ENCODE assay signal across 21 mouse cellular contexts in the genomic region with DNA sequence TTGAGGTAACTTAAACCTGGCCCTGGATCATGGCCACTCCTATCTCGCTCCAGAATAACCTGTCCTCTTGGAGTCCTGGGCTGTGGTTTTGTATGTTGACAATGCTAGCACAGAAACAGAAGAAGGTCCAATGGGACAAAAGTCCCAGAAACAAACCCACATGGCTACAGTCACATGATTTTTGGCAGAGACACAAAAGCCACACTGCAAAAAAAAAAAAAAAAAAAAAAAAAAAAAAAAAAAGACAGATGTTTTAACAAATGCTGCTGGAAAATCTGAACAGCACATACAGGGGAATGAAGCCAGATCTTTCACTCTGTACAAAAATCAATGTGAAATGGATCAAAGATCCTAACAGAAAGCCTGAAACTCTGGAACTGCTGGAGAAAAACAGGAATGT.
A peak's percentile ranks its signal among the peaks of the same experiment; 100 is the strongest.
DNase-seq lines count a peak whose midpoint lies in the region; ATAC-seq and TF ChIP-seq lines count a peak whose summit lies in the region.
"Had no signal": no experiment of that assay in that cellular context is flagged by ENCODE, and none has a peak within 500 bp of the region (broad histone marks: within the 10 kb centered on the region; RNA-seq: fewer than 3 reads in every experiment).

No protein-coding gene starts in this region.

- peak; percentile 97 for DNase-seq in liver, adult 2 months (ENCODE audit: extremely low read depth, low read depth, low spot score)
- DNase-seq in liver, embryonic 11.5 days (ENCODE audit: low spot score) = no peak
- DNase-seq in ES-E14 (ENCODE audit: low read depth, low spot score) = no peak
- DNase-seq in adipocyte (ENCODE audit: low spot score) = peak; percentile 53
- no peak for DNase-seq in cerebellum, postnatal 25 days
- DNase-seq: adrenal gland, adult 2 months; adrenal gland, postnatal 10 days; adrenal gland, postnatal 25 days; cerebellum, adult 11 months; cerebellum, adult 18-20 months; cerebellum, adult 8-10 months; cerebellum, adult 9-11 months; cerebellum, postnatal 14 days; forebrain, postnatal 0 days had no signal

- H3K9me3 ChIP-seq in liver, embryonic 11.5 days (ENCODE audit: control insufficient read depth, low read length) = no peaks in the 10 kb centered on the region
- H3K9me3 ChIP-seq in ES-E14 (ENCODE audit: control insufficient read depth, insufficient read depth, low read depth, low read length) = no peaks in the 10 kb centered on the region
- H3K9me3 ChIP-seq: embryonic facial prominence, embryonic 10.5 days; embryonic facial prominence, embryonic 12.5 days; forebrain, embryonic 13.5 days; forebrain, embryonic 15.5 days had no signal

- H3K4me1 ChIP-seq in liver, adult 2 months (ENCODE audit: control insufficient read depth, insufficient read depth, low read length) = peaks cover 4% of the 10 kb centered on the region
- H3K4me1 ChIP-seq in liver, embryonic 11.5 days (replicated peaks; ENCODE audit: control insufficient read depth, insufficient read depth, low read length) = no peaks in the 10 kb centered on the region
- no peaks in the 10 kb centered on the region for H3K4me1 ChIP-seq in ES-E14 (ENCODE audit: control insufficient read depth in 2 of 2, insufficient read depth in 2 of 2, low read length in 2 of 2, poor library complexity in 1 of 2)
- H3K4me1 ChIP-seq: embryonic facial prominence, embryonic 10.5 days; embryonic facial prominence, embryonic 12.5 days; forebrain, embryonic 13.5 days; forebrain, embryonic 15.5 days had no signal

- no peaks in the 10 kb centered on the region for H3K27me3 ChIP-seq in liver, adult 2 months (ENCODE audit: control insufficient read depth, insufficient read depth, low read length)
- H3K27me3 ChIP-seq in liver, embryonic 11.5 days (replicated peaks; ENCODE audit: control insufficient read depth, insufficient read depth, low read length) = no peaks in the 10 kb centered on the region
- H3K27me3 ChIP-seq: embryonic facial prominence, embryonic 12.5 days; forebrain, embryonic 13.5 days; forebrain, embryonic 15.5 days; Patski had no signal

- no peak overlapping the region for H3K4me3 ChIP-seq in liver, adult 2 months (ENCODE audit: insufficient read depth, low read depth, low read length)
- H3K4me3 ChIP-seq in liver, embryonic 11.5 days (ENCODE audit: low read depth, low read length) = no peak overlapping the region
- H3K4me3 ChIP-seq in ES-E14 (ENCODE audit: insufficient read depth in 1 of 2, low read depth in 1 of 2, low read length in 2 of 2, poor library complexity in 1 of 2, severe bottlenecking in 1 of 2) = no peak overlapping the region
- H3K4me3 ChIP-seq: embryonic facial prominence, embryonic 10.5 days; embryonic facial prominence, embryonic 12.5 days; forebrain, embryonic 13.5 days; forebrain, embryonic 15.5 days had no signal

- H3K4me2 ChIP-seq in liver, embryonic 11.5 days = no peak overlapping the region
- H3K4me2 ChIP-seq: embryonic facial prominence, embryonic 12.5 days; forebrain, embryonic 13.5 days; forebrain, embryonic 15.5 days had no signal

- H3K36me3 ChIP-seq in liver, adult 2 months (ENCODE audit: control insufficient read depth, insufficient read depth, low read length) = peaks cover 5% of the 10 kb centered on the region; the same call in 1 of the 2 replicates
- peaks cover 5% of the 10 kb centered on the region; the same call in 1 of the 2 replicates for H3K36me3 ChIP-seq in liver, embryonic 11.5 days (ENCODE audit: control insufficient read depth, insufficient read depth, low read length)
- H3K36me3 ChIP-seq in ES-E14 (ENCODE audit: control insufficient read depth, insufficient read depth, low read length, poor library complexity, severe bottlenecking) = no peaks in the 10 kb centered on the region
- H3K36me3 ChIP-seq: embryonic facial prominence, embryonic 12.5 days; forebrain, embryonic 15.5 days had no signal

- no peak for ATAC-seq in liver, embryonic 11.5 days (replicated peaks; ENCODE audit: low FRiP score)
- no peak for ATAC-seq in granulocyte monocyte progenitor cell, adult 5-6 weeks (replicated peaks; ENCODE audit: poor library complexity, severe bottlenecking)
- ATAC-seq: activated CD4-positive, CD25-positive, alpha-beta regulatory T cell, adult 4 months; forebrain, embryonic 13.5 days; forebrain, embryonic 15.5 days; forebrain, postnatal 0 days; Patski had no signal

- 17% methylated on average over 1 of the region's 1 CpGs for WGBS in liver, adult 2 months
- WGBS in liver, embryonic 11.5 days = 91% methylated on average over 1 of the region's 1 CpGs

- TF ChIP-seq POLR2A in liver, adult 2 months (IDR thresholded peaks at IDR 0.05; ENCODE audit: extremely low read depth, insufficient read depth, low read length) = no peak

- in situ Hi-C loops in ES-E14 (cut with MboI; ENCODE audit: low sequenced_read_pairs in 2 of 2, unreplicated experiment in 2 of 2) = no loop called here

- peak overlapping the region; percentile 62 for H3K27ac ChIP-seq in liver, adult 2 months (replicated peaks; ENCODE audit: insufficient read depth, low read depth, low read length)
- no peak overlapping the region for H3K27ac ChIP-seq in liver, embryonic 11.5 days (ENCODE audit: low read depth, low read length)
- H3K27ac ChIP-seq in ES-E14 (ENCODE audit: insufficient read depth, low read depth, low read length, poor library complexity, severe bottlenecking) = no peak overlapping the region
- H3K27ac ChIP-seq: embryonic facial prominence, embryonic 10.5 days; embryonic facial prominence, embryonic 12.5 days; forebrain, embryonic 13.5 days; forebrain, embryonic 15.5 days had no signal

- H3K79me2 ChIP-seq in liver, adult 2 months (ENCODE audit: control insufficient read depth, insufficient read depth, low read length) = no peaks in the 10 kb centered on the region; the same call in 1 of the 2 replicates

- no peak overlapping the region for H3K9ac ChIP-seq in liver, adult 2 months (ENCODE audit: low read depth, low read length)
- H3K9ac ChIP-seq in liver, embryonic 11.5 days (ENCODE audit: low read depth, low read length) = no peak overlapping the region
- H3K9ac ChIP-seq in ES-E14 (ENCODE audit: insufficient read depth, low read depth, low read length, poor library complexity, severe bottlenecking) = no peak overlapping the region
- H3K9ac ChIP-seq: embryonic facial prominence, embryonic 12.5 days; forebrain, embryonic 13.5 days; forebrain, embryonic 15.5 days; forebrain, postnatal 0 days had no signal

- TF ChIP-seq CTCF in liver, adult 2 months (IDR thresholded peaks at IDR 0.05; ENCODE audit: low read depth, low read length) = no peak

TF ChIP-seq in ES-E14, 5 proteins besides CTCF, POLR2A, EP300 and RAD21:
- TF ChIP-seq MAFK (IDR thresholded peaks at IDR 0.05; ENCODE audit: insufficient read depth, low read depth, low read length) (no peak), ZNF384 (IDR thresholded peaks at IDR 0.05; ENCODE audit: low read depth, low read length) (peak; percentile 52; the same call in 1 of the 2 replicates), HCFC1 (IDR thresholded peaks at IDR 0.05; ENCODE audit: borderline replicate concordance, insufficient read depth, low read length) (no peak), CHD2 (IDR thresholded peaks at IDR 0.05; ENCODE audit: low read depth, low read length) (no peak), ZC3H11A (IDR thresholded peaks at IDR 0.05; ENCODE audit: borderline replicate concordance, low read depth, low read length) (no peak)

Comparison
In these comparisons a context has a peak if more than half of its experiments do, and no peak if none do; other contexts are left out.
1. DNase-seq: peak in liver, adult 2 months (single experiment) and adipocyte (single experiment); none in liver, embryonic 11.5 days (single experiment), ES-E14 (single experiment) and cerebellum, postnatal 25 days (0 of 2).